Comparison of ENCODE assay signal across 14 mouse cellular contexts in the genomic region with DNA sequence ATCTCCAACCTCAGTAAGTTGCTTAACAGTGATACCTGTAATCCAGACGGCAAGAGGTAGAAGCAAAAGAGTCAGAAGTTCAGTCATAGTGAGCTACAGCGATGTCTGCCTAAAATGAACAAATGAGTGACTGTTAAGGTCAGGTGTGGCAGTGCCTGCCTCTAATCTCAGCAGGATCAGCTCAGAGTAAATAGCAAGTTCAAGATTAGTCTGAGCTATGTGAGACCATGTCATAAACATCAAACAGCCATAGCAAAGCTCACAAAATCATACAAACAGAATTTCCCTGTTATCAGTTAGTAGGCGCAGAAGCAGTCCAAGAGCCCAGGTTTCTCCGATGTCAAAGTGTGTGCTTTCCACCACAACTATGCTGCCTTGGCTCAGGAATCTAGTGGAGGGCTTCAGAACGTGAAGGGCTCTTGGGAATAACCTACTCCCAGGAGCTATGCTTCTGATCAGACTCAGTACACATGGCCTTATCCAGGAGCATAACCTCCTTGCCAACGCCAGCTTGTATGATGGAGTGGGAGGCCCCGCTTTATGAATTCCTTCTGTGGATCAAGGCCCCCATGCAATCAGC.
"Had no signal": no experiment of that assay in that cellular context is flagged by ENCODE, and none has a peak within 500 bp of the region (broad histone marks: within the 10 kb centered on the region; RNA-seq: fewer than 3 reads in every experiment).

No protein-coding gene starts in this region.

- H3K4me2 ChIP-seq: liver, embryonic 11.5 days; liver, embryonic 15.5 days; neural tube, embryonic 15.5 days had no signal

- ATAC-seq: intestine, embryonic 16.5 days had no signal

- H3K9ac ChIP-seq: liver, embryonic 15.5 days; neural tube, embryonic 15.5 days had no signal

- H3K9me3 ChIP-seq: limb, embryonic 10.5 days; liver, embryonic 15.5 days; neural tube, embryonic 15.5 days had no signal

- H3K27me3 ChIP-seq: liver, embryonic 15.5 days; neural tube, embryonic 15.5 days had no signal

- H3K4me1 ChIP-seq: limb, embryonic 10.5 days; liver, embryonic 15.5 days; neural tube, embryonic 15.5 days had no signal

- H3K27ac ChIP-seq: limb, embryonic 10.5 days; liver, embryonic 15.5 days; neural tube, embryonic 15.5 days; stomach, postnatal 0 days had no signal

- H3K4me3 ChIP-seq: limb, embryonic 10.5 days; liver, embryonic 15.5 days; myocyte; neural tube, embryonic 15.5 days had no signal

- H3K36me3 ChIP-seq: limb, embryonic 10.5 days; liver, embryonic 15.5 days; neural tube, embryonic 15.5 days had no signal

- DNase-seq: kidney, adult 8-10 months; kidney, postnatal 36 days; midbrain, embryonic 14.5 days; right cerebral cortex, adult 18-20 months; right cerebral cortex, postnatal 25 days; thymus, adult 2 months; thymus, postnatal 25 days had no signal
